Mouse (Mus musculus) cerebellum, adult 18-20 months (tissue): Measurements from ENCODE around the gene Trip6.
"Not testable (repeated sequence)": the region's sequence is repeated elsewhere in the genome, so short reads cannot be mapped to it uniquely, and the experiment has no call there.

ENCODE experiments used
- DNase-seq, 2 experiments: peaks; one replicate each; pipeline ENCODE4 v3.0.0; 2021

Gene Trip6

GRCm38 (mm10) chr5:137297126-137297525 lies 17.1 kb downstream of the Trip6 start:
- no peak for DNase-seq

GRCm38 (mm10) chr5:137295712-137296111 lies 18.5 kb downstream of the Trip6 start:
- no peak for DNase-seq

GRCm38 (mm10) chr5:137295296-137295695 lies 18.9 kb downstream of the Trip6 start:
- DNase-seq: no peak

GRCm38 (mm10) chr5:137294744-137295093 lies 19.5 kb downstream of the Trip6 start:
- no peak for DNase-seq

- peak; percentile 96 to 97 for DNase-seq
Measured at GRCm38 (mm10) chr5:137293839-137294743, 20.1 kb downstream of the Trip6 start, which contains the start of gene Ufsp1. Gene Ufsp1 (plus strand): TSS chr5:137294629.

- peak; percentile 88 to 91 for DNase-seq
Measured at GRCm38 (mm10) chr5:137293282-137293681, 20.9 kb downstream of the Trip6 start.

GRCm38 (mm10) chr5:137291381-137291926 lies 22.8 kb downstream of the Trip6 start:
- DNase-seq: peak in 1 of 2 experiments; percentile 13

GRCm38 (mm10) chr5:137290677-137291076 lies 23.5 kb downstream of the Trip6 start:
- peak; percentile 77 for DNase-seq

GRCm38 (mm10) chr5:137289591-137290365 lies 24.4 kb downstream of the Trip6 start:
- DNase-seq: peak in 1 of 2 experiments; percentile 15

- DNase-seq: peak; percentile 68 to 75
Measured at GRCm38 (mm10) chr5:137288999-137289470, 25.2 kb downstream of the Trip6 start.

- DNase-seq: peak; percentile 61 to 72
Measured at GRCm38 (mm10) chr5:137287953-137288743, 26.1 kb downstream of the Trip6 start.

GRCm38 (mm10) chr5:137287032-137287952 lies 26.9 kb downstream of the Trip6 start, which contains the start of gene Ache:
Gene Ache (plus strand): TSS chr5:137287519.
- peak; percentile 82 to 83 for DNase-seq

GRCm38 (mm10) chr5:137286655-137287031 lies 27.6 kb downstream of the Trip6 start:
- peak; percentile 96 to 97 for DNase-seq

GRCm38 (mm10) chr5:137285986-137286385 lies 28.2 kb downstream of the Trip6 start:
- DNase-seq: no peak

GRCm38 (mm10) chr5:137285045-137285444 lies 29.2 kb downstream of the Trip6 start:
- peak; percentile 34 to 64 for DNase-seq

GRCm38 (mm10) chr5:137284411-137284810 lies 29.8 kb downstream of the Trip6 start:
- DNase-seq: not testable (repeated sequence)

GRCm38 (mm10) chr5:137277360-137278342 lies 36.6 kb downstream of the Trip6 start:
- peak; percentile 21 to 36 for DNase-seq

GRCm38 (mm10) chr5:137268131-137268910 lies 45.9 kb downstream of the Trip6 start:
- DNase-seq: no peak

- DNase-seq: no peak
Measured at GRCm38 (mm10) chr5:137264787-137265186, 49.4 kb downstream of the Trip6 start.
